Mouse (Mus musculus) megakaryocyte progenitor cell, adult 5-6 weeks (primary cell): ENCODE measurements around the gene Raver1. TPM values are rescaled to one million over a fixed set of nuclear protein-coding genes. Genes with fewer than 3 reads are reported as not detected.

Experiments used
- total RNA-seq, 2 experiments: library from RNA; stranded (forward) in 1 of 2; stranded (reverse) in 1 of 2; fragments of 157-497, 149-512 nt in 1 of 2; fragments of 200-1000 nt in 1 of 2; gene quantifications; 2 replicates each; pipeline versions ENCODE4 v1.2.3 to v1.2.4; 2015 to 2017

The Raver1 gene
- total RNA-seq, 2 experiments from 2014 or later, result 28.4 to 48.4 TPM

Other genes with a start within 250 kb of the Raver1 start
- gene A230050P20Rik, start 223.4 kb downstream of the Raver1 start, total RNA-seq (2015), result 11.8 and 16.3 TPM in 2 replicates
- gene A230050P20Rik, start 223.4 kb downstream of the Raver1 start, total RNA-seq (2017), result 18.1 and 24.1 TPM in 2 replicates
- 0.73 and 0.81 TPM in 2 replicates for gene Angptl6, start 212.3 kb downstream of the Raver1 start, total RNA-seq (2015)
- 0.54 and 0.87 TPM in 2 replicates for gene Angptl6, start 212.3 kb downstream of the Raver1 start, total RNA-seq (2017)
- gene Ppan, start 203.8 kb downstream of the Raver1 start, total RNA-seq (2015), result 46.8 and 49.6 TPM in 2 replicates
- 147 and 151 TPM in 2 replicates for gene Ppan, start 203.8 kb downstream of the Raver1 start, total RNA-seq (2017)
- 211 and 217 TPM in 2 replicates for gene Eif3g, start 193.4 kb downstream of the Raver1 start, total RNA-seq (2015)
- 234 and 248 TPM in 2 replicates for gene Eif3g, start 193.4 kb downstream of the Raver1 start, total RNA-seq (2017)
- gene Dnmt1, start 132.1 kb downstream of the Raver1 start, total RNA-seq (2015), result 109 and 114 TPM in 2 replicates
- gene Dnmt1, start 132.1 kb downstream of the Raver1 start, total RNA-seq (2017), result 222 and 314 TPM in 2 replicates
- gene S1pr2, start 115.2 kb downstream of the Raver1 start, total RNA-seq (2015), result 4.7 and 5.2 TPM in 2 replicates
- 1.8 and 2.5 TPM in 2 replicates for gene S1pr2, start 115.2 kb downstream of the Raver1 start, total RNA-seq (2017)
- gene Mrpl4, start 89.3 kb downstream of the Raver1 start, total RNA-seq (2015), result 42.0 and 48.1 TPM in 2 replicates
- gene Mrpl4, start 89.3 kb downstream of the Raver1 start, total RNA-seq (2017), result 44.1 and 50.7 TPM in 2 replicates
- gene Icam1, start 76.0 kb downstream of the Raver1 start, total RNA-seq (2015), result 5.3 and 6.9 TPM in 2 replicates
- 9.2 and 9.8 TPM in 2 replicates for gene Icam1, start 76.0 kb downstream of the Raver1 start, total RNA-seq (2017)
- gene Icam4, start 62.6 kb downstream of the Raver1 start, total RNA-seq (2015), result 4.5 and 7.8 TPM in 2 replicates
- gene Icam4, start 62.6 kb downstream of the Raver1 start, total RNA-seq (2017), result 3.7 and 4.0 TPM in 2 replicates
- gene Icam5, start 59.9 kb downstream of the Raver1 start, total RNA-seq (2015), result not detected in 2 replicates
- gene Icam5, start 59.9 kb downstream of the Raver1 start, total RNA-seq (2017), result 0.21 and 0.24 TPM in 2 replicates
- 1.6 TPM in 1 of 2 replicates, not detected in the other for gene Zglp1, start 24.9 kb downstream of the Raver1 start, total RNA-seq (2015)
- 0.96 TPM in 1 of 2 replicates, not detected in the other for gene Zglp1, start 24.9 kb downstream of the Raver1 start, total RNA-seq (2017)
- 1.0 and 1.9 TPM in 2 replicates for gene Gm49373, start 18.9 kb downstream of the Raver1 start, total RNA-seq (2015)
- not detected in 2 replicates for gene Gm49373, start 18.9 kb downstream of the Raver1 start, total RNA-seq (2017)
- 20.5 and 25.2 TPM in 2 replicates for gene Fdx1l, start 18.4 kb downstream of the Raver1 start, total RNA-seq (2015)
- 41.5 and 64.8 TPM in 2 replicates for gene Fdx1l, start 18.4 kb downstream of the Raver1 start, total RNA-seq (2017)
- 64.5 and 66.7 TPM in 2 replicates for gene Gm38431, start within 50 bp of the Raver1 start, total RNA-seq (2015)
- gene Gm38431, start within 50 bp of the Raver1 start, total RNA-seq (2017), result 4.0 and 4.5 TPM in 2 replicates
- gene Tyk2, start 39.2 kb upstream of the Raver1 start, total RNA-seq (2015), result 12.0 and 12.5 TPM in 2 replicates
- gene Tyk2, start 39.2 kb upstream of the Raver1 start, total RNA-seq (2017), result 16.7 and 17.9 TPM in 2 replicates
- gene Cdc37, start 58.0 kb upstream of the Raver1 start, total RNA-seq (2015), result 69.7 and 72.1 TPM in 2 replicates
- 283 and 351 TPM in 2 replicates for gene Cdc37, start 58.0 kb upstream of the Raver1 start, total RNA-seq (2017)
- 11.8 and 15.2 TPM in 2 replicates for gene Pde4a, start 73.7 kb upstream of the Raver1 start, total RNA-seq (2015)
- 4.0 and 5.0 TPM in 2 replicates for gene Pde4a, start 73.7 kb upstream of the Raver1 start, total RNA-seq (2017)
- 17.2 and 18.3 TPM in 2 replicates for gene Keap1, start 147.4 kb upstream of the Raver1 start, total RNA-seq (2015)
- 35.3 and 38.4 TPM in 2 replicates for gene Keap1, start 147.4 kb upstream of the Raver1 start, total RNA-seq (2017)
- gene S1pr5, start 156.4 kb upstream of the Raver1 start, total RNA-seq (2015), result 0.10 TPM in 1 of 2 replicates, not detected in the other
- 0.29 TPM in 1 of 2 replicates, not detected in the other for gene S1pr5, start 156.4 kb upstream of the Raver1 start, total RNA-seq (2017)
- gene Atg4d, start 173.3 kb upstream of the Raver1 start, total RNA-seq (2015), result 3.9 and 5.0 TPM in 2 replicates
- 6.1 and 7.0 TPM in 2 replicates for gene Atg4d, start 173.3 kb upstream of the Raver1 start, total RNA-seq (2017)
- 33.8 and 38.8 TPM in 2 replicates for gene Kri1, start 196.0 kb upstream of the Raver1 start, total RNA-seq (2015)
- gene Kri1, start 196.0 kb upstream of the Raver1 start, total RNA-seq (2017), result 83.1 and 87.6 TPM in 2 replicates
- 24.1 and 24.3 TPM in 2 replicates for gene Cdkn2d, start 199.4 kb upstream of the Raver1 start, total RNA-seq (2015)
- 11.2 and 16.1 TPM in 2 replicates for gene Cdkn2d, start 199.4 kb upstream of the Raver1 start, total RNA-seq (2017)
- 0.32 and 0.57 TPM in 2 replicates for gene Ap1m2, start 220.3 kb upstream of the Raver1 start, total RNA-seq (2015)
- 0.44 and 2.8 TPM in 2 replicates for gene Ap1m2, start 220.3 kb upstream of the Raver1 start, total RNA-seq (2017)
- gene Slc44a2, start 228.7 kb upstream of the Raver1 start, total RNA-seq (2015), result 80.9 and 85.5 TPM in 2 replicates
- gene Slc44a2, start 228.7 kb upstream of the Raver1 start, total RNA-seq (2017), result 66.8 and 68.2 TPM in 2 replicates